15 mouse cellular contexts compared by ENCODE assay signal in the genomic region with DNA sequence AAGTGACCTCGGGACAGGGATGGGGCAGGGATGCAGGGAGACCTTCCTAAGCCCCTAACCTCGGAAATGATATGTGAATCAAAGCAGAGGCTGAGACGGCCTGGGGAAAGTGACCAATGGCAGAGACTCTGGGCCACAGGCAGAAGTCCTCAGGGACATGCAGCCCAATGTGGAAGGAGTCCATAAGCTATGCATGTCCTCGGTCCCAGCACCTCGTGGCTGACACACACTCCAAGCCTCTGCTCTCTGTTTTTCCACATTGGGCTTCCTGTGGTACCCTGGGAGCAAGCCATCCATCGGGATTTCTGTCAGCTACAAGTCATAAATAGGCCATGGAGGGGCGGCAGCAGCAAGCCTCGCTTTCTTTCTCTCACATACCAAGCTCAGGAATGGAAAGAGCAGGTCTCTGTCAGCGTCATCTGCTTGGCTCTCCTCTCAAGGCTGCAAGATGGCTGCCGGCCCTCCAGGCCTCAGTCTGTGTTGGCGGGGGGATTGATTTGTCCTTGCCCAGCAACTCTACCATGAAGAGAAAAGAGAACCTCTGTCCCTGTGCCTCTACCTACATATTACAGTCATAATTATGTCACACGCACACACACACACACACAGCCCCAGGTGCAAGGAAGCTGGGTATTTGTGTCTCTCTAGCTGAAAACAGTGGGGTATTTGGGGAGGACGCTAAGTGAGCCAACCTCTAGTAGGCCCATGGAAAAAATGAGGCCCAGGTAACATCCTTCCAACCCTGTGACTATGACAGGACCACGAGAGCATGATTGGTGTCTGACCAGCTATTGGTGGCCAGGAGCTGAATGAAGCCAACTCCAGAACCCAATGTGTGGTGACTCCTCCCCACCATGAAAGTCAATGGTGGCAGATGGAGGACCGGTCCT. TPM values are rescaled to one million over a fixed set of nuclear protein-coding genes. Genes with fewer than 3 reads are reported as not detected.
DNase-seq lines count a peak whose midpoint lies in the region.
"Had no signal": no experiment of that assay in that cellular context is flagged by ENCODE, and none has a peak within 500 bp of the region (broad histone marks: within the 10 kb centered on the region; RNA-seq: fewer than 3 reads in every experiment).

No protein-coding gene starts in this region.

- intact Hi-C loops in heart, postnatal 36 days (cut with DNase I) = no loop called here

- peak; percentile 82 for DNase-seq in heart, adult 11 months
- no peak for DNase-seq in heart, postnatal 36 days
- DNase-seq in CD4-positive helper T cell, adult 2 months (ENCODE audit: low read depth, low spot score) = peak; percentile 24
- peak; percentile 49 for DNase-seq in induced T-regulatory cell, adult 2 months (ENCODE audit: low read depth)
- DNase-seq in thymus, postnatal 4 days = no peak
- DNase-seq: adrenal gland, adult 8-10 months; adrenal gland, postnatal 14 days; adrenal gland, postnatal 36 days; B cell, adult 2 months; cerebellum, adult 11-12 months; cerebellum, adult 2 months; cerebellum, adult 9-10 months; cerebellum, postnatal 25 days had no signal

RNA-seq across cellular contexts. Expression of gene Batf, which starts 15.9 kb away (rescaled TPM):
- total RNA-seq in heart, postnatal 36 days (2021) = 1 to 10 TPM in 1 of 2 experiments, under 1 TPM in 1; 0.64 to 1.2 TPM
- total RNA-seq: forebrain, postnatal 0 days; G1E had no signal

RNA-seq across cellular contexts. Expression of gene Flvcr2, which starts 43.9 kb away (rescaled TPM):
- total RNA-seq in heart, postnatal 36 days (2021) = 1 to 10 TPM; 2.3 to 3.1 TPM

Comparison
In these comparisons a context has a peak if more than half of its experiments do, and no peak if none do; other contexts are left out.
1. DNase-seq: peak in heart, adult 11 months (single experiment), CD4-positive helper T cell, adult 2 months (single experiment) and induced T-regulatory cell, adult 2 months (single experiment); none in heart, postnatal 36 days (0 of 2) and thymus, postnatal 4 days (single experiment).